23 mouse cellular contexts compared by ENCODE assay signal in genomic region chr4:141981475-141981874, GRCm38 (mm10). TPM values are rescaled to one million over a fixed set of nuclear protein-coding genes. Genes with fewer than 3 reads are reported as not detected.
A peak's percentile ranks its signal among the peaks of the same experiment; 100 is the strongest.
DNase-seq lines count a peak whose midpoint lies in the region; ATAC-seq and TF ChIP-seq lines count a peak whose summit lies in the region.
"Had no signal": no experiment of that assay in that cellular context is flagged by ENCODE, and none has a peak within 500 bp of the region (broad histone marks: within the 10 kb centered on the region; RNA-seq: fewer than 3 reads in every experiment).

No protein-coding gene starts in this region.

- no peak overlapping the region for H3K4me3 ChIP-seq in intestine, postnatal 0 days (ENCODE audit: low read depth, low read length)
- H3K4me3 ChIP-seq in stomach, postnatal 0 days (ENCODE audit: low read depth, low read length), result no peak overlapping the region
- no peak overlapping the region for H3K4me3 ChIP-seq in hindbrain, embryonic 16.5 days (ENCODE audit: low read length)
- H3K4me3 ChIP-seq: gastrocnemius, adult 2 months; hindbrain, embryonic 12.5 days; hindbrain, embryonic 15.5 days had no signal

- H3K9ac ChIP-seq in intestine, postnatal 0 days (ENCODE audit: low read depth, low read length), result no peak overlapping the region
- no peak overlapping the region for H3K9ac ChIP-seq in stomach, postnatal 0 days (ENCODE audit: low read length)
- H3K9ac ChIP-seq in hindbrain, embryonic 16.5 days (ENCODE audit: low read depth, low read length), result no peak overlapping the region
- H3K9ac ChIP-seq: forebrain, postnatal 0 days; hindbrain, embryonic 12.5 days; hindbrain, embryonic 15.5 days had no signal

- no peak for TF ChIP-seq EP300 in stomach, postnatal 0 days (optimal IDR thresholded peaks at IDR 0.05)

- 0 out of 2 replicates have a peak, but pooled peaks have one; percentile 32 for ATAC-seq in intestine, postnatal 0 days
- ATAC-seq in stomach, postnatal 0 days (ENCODE audit: low FRiP score, low TSS enrichment), result peak; percentile 56; the same call in 1 of the 2 replicates
- ATAC-seq in hindbrain, embryonic 16.5 days, result no peak
- ATAC-seq: activated CD4-positive, CD25-positive, alpha-beta regulatory T cell, adult 4 months; forebrain, embryonic 14.5 days; forebrain, postnatal 0 days; Patski had no signal

- WGBS in intestine, postnatal 0 days, result 54% methylated on average over 3 of the region's 3 CpGs
- 59% methylated on average over 3 of the region's 3 CpGs for WGBS in stomach, postnatal 0 days
- WGBS in hindbrain, embryonic 16.5 days, result 79% methylated on average over 3 of the region's 3 CpGs

- no peaks in the 10 kb centered on the region for H3K27me3 ChIP-seq in intestine, postnatal 0 days (replicated peaks; ENCODE audit: control insufficient read depth, insufficient read depth, low read length)
- no peaks in the 10 kb centered on the region for H3K27me3 ChIP-seq in stomach, postnatal 0 days (ENCODE audit: control insufficient read depth, insufficient read depth, low read length)
- no peaks in the 10 kb centered on the region for H3K27me3 ChIP-seq in hindbrain, embryonic 16.5 days (replicated peaks; ENCODE audit: control insufficient read depth, insufficient read depth, low read length)
- H3K27me3 ChIP-seq: hindbrain, embryonic 12.5 days; hindbrain, embryonic 15.5 days; Patski had no signal

- no peak for TF ChIP-seq CTCF in intestine, postnatal 0 days (IDR thresholded peaks at IDR 0.05; ENCODE audit: low read depth)
- TF ChIP-seq CTCF in stomach, postnatal 0 days (IDR thresholded peaks at IDR 0.05; ENCODE audit: low read depth), result no peak

- no peaks in the 10 kb centered on the region for H3K36me3 ChIP-seq in intestine, postnatal 0 days (ENCODE audit: control insufficient read depth, insufficient read depth)
- H3K36me3 ChIP-seq in stomach, postnatal 0 days (ENCODE audit: control insufficient read depth, insufficient read depth, low read length), result no peaks in the 10 kb centered on the region
- H3K36me3 ChIP-seq in hindbrain, embryonic 16.5 days (ENCODE audit: control insufficient read depth, insufficient read depth, low read length), result no peaks in the 10 kb centered on the region
- H3K36me3 ChIP-seq: G1E; hindbrain, embryonic 12.5 days; hindbrain, embryonic 15.5 days had no signal

- no peak overlapping the region for H3K4me2 ChIP-seq in intestine, postnatal 0 days (replicated peaks; ENCODE audit: low read depth)
- H3K4me2 ChIP-seq in stomach, postnatal 0 days (replicated peaks; ENCODE audit: low read depth), result no peak overlapping the region
- no peak overlapping the region for H3K4me2 ChIP-seq in hindbrain, embryonic 16.5 days (ENCODE audit: low read length)
- H3K4me2 ChIP-seq: heart, embryonic 11.5 days; hindbrain, embryonic 12.5 days; hindbrain, embryonic 15.5 days had no signal

- no peaks in the 10 kb centered on the region for H3K9me3 ChIP-seq in intestine, postnatal 0 days (ENCODE audit: control insufficient read depth)
- no peaks in the 10 kb centered on the region for H3K9me3 ChIP-seq in stomach, postnatal 0 days (ENCODE audit: control insufficient read depth, low read length)
- no peaks in the 10 kb centered on the region for H3K9me3 ChIP-seq in hindbrain, embryonic 16.5 days (ENCODE audit: control insufficient read depth, low read length)
- H3K9me3 ChIP-seq: hindbrain, embryonic 15.5 days had no signal

- intact Hi-C loops in gastrocnemius, postnatal 36 days (cut with DNase I), result no loop called here

- no peak overlapping the region for H3K27ac ChIP-seq in intestine, postnatal 0 days (ENCODE audit: low read depth, low read length)
- peak overlapping the region; percentile 70 for H3K27ac ChIP-seq in stomach, postnatal 0 days (replicated peaks)
- H3K27ac ChIP-seq in hindbrain, embryonic 16.5 days (ENCODE audit: low read depth, low read length), result no peak overlapping the region
- H3K27ac ChIP-seq: gastrocnemius, adult 2 months; hindbrain, embryonic 12.5 days; hindbrain, embryonic 15.5 days had no signal

- DNase-seq in heart, adult 11 months, result peak; percentile 82
- no peak for DNase-seq in heart, adult 18-20 months
- peak; percentile 50 for DNase-seq in ES-CJ7 (ENCODE audit: low read depth, low spot score)
- peak; percentile 66 for DNase-seq in stomach, postnatal 0 days (ENCODE audit: low spot score)
- DNase-seq in gastrocnemius, postnatal 36 days, result no peak
- DNase-seq: adrenal gland, adult 8-10 months; adrenal gland, postnatal 25 days; cerebellum, adult 11-12 months; cerebellum, adult 8-10 months; cerebellum, postnatal 10 days; forebrain, postnatal 0 days; gastrocnemius, adult 2 months; gastrocnemius, postnatal 14 days had no signal

- H3K4me1 ChIP-seq in intestine, postnatal 0 days (replicated peaks; ENCODE audit: control insufficient read depth, insufficient read depth, low read length), result no peaks in the 10 kb centered on the region; the same call in 1 of the 2 replicates
- H3K4me1 ChIP-seq in stomach, postnatal 0 days (replicated peaks; ENCODE audit: control insufficient read depth, insufficient read depth), result no peaks in the 10 kb centered on the region
- no peaks in the 10 kb centered on the region for H3K4me1 ChIP-seq in hindbrain, embryonic 16.5 days (ENCODE audit: control insufficient read depth, insufficient read depth, low read depth, low read length)
- H3K4me1 ChIP-seq: hindbrain, embryonic 12.5 days; hindbrain, embryonic 15.5 days had no signal

RNA-seq across cellular contexts. Expression of gene Fhad1, which starts 33.4 kb away (rescaled TPM):
- total RNA-seq in heart, adult 18-20 months (2021), result under 1 TPM in 1 of 2 experiments, not detected in 1; 0.36 TPM
- 1.2 and 1.4 TPM in 2 replicates for polyA plus RNA-seq in intestine, postnatal 0 days (2015; fragmentation: Nextera tagmentation; extraction: Ambion mirVana)
- 4.9 and 6.0 TPM in 2 replicates for polyA plus RNA-seq in stomach, postnatal 0 days (2015; fragmentation: Nextera tagmentation; extraction: Ambion mirVana)
- total RNA-seq in gastrocnemius, postnatal 36 days (2021), result under 1 TPM; 0.13 to 0.35 TPM
- polyA plus RNA-seq in hindbrain, embryonic 16.5 days (2015; fragmentation: Nextera tagmentation; extraction: Ambion mirVana), result 6.3 and 6.5 TPM in 2 replicates
- total RNA-seq: gastrocnemius, adult 2 months; hematopoietic stem cell, adult 5-6 weeks had no signal
- polyA plus RNA-seq: G1E had no signal

Comparison
In these comparisons a context has a peak if more than half of its experiments do, and no peak if none do; other contexts are left out.
1. DNase-seq: peak in heart, adult 11 months (single experiment), ES-CJ7 (single experiment) and stomach, postnatal 0 days (single experiment); none in heart, adult 18-20 months (0 of 2) and gastrocnemius, postnatal 36 days (0 of 2).